Mouse (Mus musculus) midbrain, postnatal 0 days (tissue): ENCODE measurements around the gene Ptprq. TPM values are rescaled to one million over a fixed set of nuclear protein-coding genes. Genes with fewer than 3 reads are reported as not detected.

Experiments
- ATAC-seq: fragments of 200-750 bp; cut with Nextera tagmentation; 2 replicates; pipeline ENCODE4 v1.8.0; 2017; ENCODE audit warnings: moderate number of reproducible peaks, mild to moderate bottlenecking, moderate TSS enrichment, moderate library complexity; ENCODE audit not compliant: low FRiP score
- DNase-seq: peaks from one replicate; pipeline ENCODE4 v3.0.0-alpha.2; 2015; ENCODE audit warnings: low spot score
- H3K27ac ChIP-seq: fragments of 300-500 bp; sonication (generic); 2 replicates; pipeline ENCODE4 v1.5.1; 2014; ENCODE audit warnings: low read depth, mild to moderate bottlenecking, low read length, mixed read lengths
- H3K27me3 ChIP-seq: fragments of 300-500 bp; sonication (generic); 2 replicates; pipeline ENCODE4 v1.6.1; 2014; ENCODE audit warnings: low read length, control low read depth, mixed read lengths; ENCODE audit not compliant: insufficient read depth
- H3K36me3 ChIP-seq: fragments of 300-500 bp; sonication (generic); 2 replicates; pipeline ENCODE4 v1.6.1; 2014; ENCODE audit warnings: low read length, control low read depth, mixed read lengths; ENCODE audit not compliant: insufficient read depth
- H3K4me1 ChIP-seq: fragments of 300-500 bp; sonication (generic); 2 replicates; pipeline ENCODE4 v1.6.1; 2014; ENCODE audit warnings: mild to moderate bottlenecking, control low read depth, antibody characterized with exemption, low read length, mixed read lengths; ENCODE audit not compliant: insufficient read depth
- H3K4me2 ChIP-seq: fragments of 300-500 bp; sonication (generic); 2 replicates; pipeline ENCODE4 v1.6.1; 2014; ENCODE audit warnings: low read depth, mild to moderate bottlenecking, low read length, mixed read lengths; ENCODE audit not compliant: poor library complexity, severe bottlenecking
- H3K4me3 ChIP-seq: fragments of 300-500 bp; sonication (generic); 2 replicates; pipeline ENCODE4 v1.5.1; 2014; ENCODE audit warnings: low read depth, mild to moderate bottlenecking, low read length, moderate library complexity
- H3K9ac ChIP-seq: fragments of 300-500 bp; sonication (generic); replicated peaks from 2 replicates; pipeline ENCODE4 v1.6.1; 2014; ENCODE audit warnings: mild to moderate bottlenecking, low read length, moderate library complexity, mixed read lengths; ENCODE audit not compliant: poor library complexity, severe bottlenecking
- H3K9me3 ChIP-seq: fragments of 300-500 bp; sonication (generic); 2 replicates; pipeline ENCODE4 v1.6.1; 2016; ENCODE audit warnings: low read length, control low read depth
- CTCF ChIP-seq: IDR thresholded peaks from 2 replicates; pipeline ENCODE4 v1.5.1; 2016; ENCODE audit warnings: antibody characterized with exemption, mild to moderate bottlenecking
- WGBS: fragments of 180-500 bp; shearing (Covaris S2); extraction: QIAGEN DNeasy Blood & Tissue Kit; methylation state at CpG from one replicate; pipeline ENCODE4 v1.1.7; 2014; 5-methylcytosine and 5-hydroxymethylcytosine counted together
- polyA plus RNA-seq: library from polyadenylated mRNA; unstranded; fragments of >200 nt; fragmentation: Nextera tagmentation; extraction: Ambion mirVana; gene quantifications from 2 replicates; pipeline ENCODE4 v1.2.1, GENCODE M21; 2015
- total RNA-seq: library from RNA; depleted of rRNA; stranded (reverse); fragments of >200 nt; gene quantifications from 2 replicates; pipeline ENCODE4 v1.2.3, GENCODE M21; 2014

Gene Ptprq
- total and polyA plus RNA-seq, 2 experiments from 2014 or later = 0.09 to 0.38 TPM

- H3K9ac ChIP-seq = no peak overlapping the region
- no peak overlapping the region for H3K4me3 ChIP-seq
- 80% methylated on average over 4 of the region's 4 CpGs for WGBS
- no peaks in the 10 kb centered on the region for H3K27me3 ChIP-seq
- H3K27ac ChIP-seq = no peak overlapping the region
- no peaks in the 10 kb centered on the region for H3K9me3 ChIP-seq
- no peak overlapping the region for H3K4me2 ChIP-seq
- DNase-seq = no peak
- H3K36me3 ChIP-seq = no peaks in the 10 kb centered on the region
- H3K4me1 ChIP-seq = no peaks in the 10 kb centered on the region
- no peak for ATAC-seq
- TF ChIP-seq CTCF = no peak
Measured at GRCm38 (mm10) chr10:107568261-107568660, 151.6 kb downstream of the Ptprq start.

GRCm38 (mm10) chr10:107562875-107563274 is 157.0 kb downstream of the Ptprq start:
- H3K9me3 ChIP-seq = no peaks in the 10 kb centered on the region
- no peaks in the 10 kb centered on the region for H3K4me1 ChIP-seq
- no peak overlapping the region for H3K4me2 ChIP-seq
- WGBS = 29% methylated on average over 13 of the region's 13 CpGs
- no peak overlapping the region for H3K27ac ChIP-seq
- H3K9ac ChIP-seq = no peak overlapping the region
- TF ChIP-seq CTCF = no peak
- ATAC-seq (no peak), DNase-seq (no peak)
- no peak overlapping the region for H3K4me3 ChIP-seq
- no peaks in the 10 kb centered on the region for H3K36me3 ChIP-seq
- no peaks in the 10 kb centered on the region for H3K27me3 ChIP-seq

- Histone ChIP-seq H3K27ac (no peak overlapping the region), H3K4me1 (no peaks in the 10 kb centered on the region), H3K27me3 (no peaks in the 10 kb centered on the region), H3K36me3 (no peaks in the 10 kb centered on the region), H3K9ac (no peak overlapping the region), H3K9me3 (no peaks in the 10 kb centered on the region), H3K4me2 (no peak overlapping the region), H3K4me3 (no peak overlapping the region)
- ATAC-seq (no peak), DNase-seq (no peak)
- no peak for TF ChIP-seq CTCF
Measured at GRCm38 (mm10) chr10:107560881-107561280, 159.0 kb downstream of the Ptprq start.

- Histone ChIP-seq H3K4me2 (no peak overlapping the region), H3K4me1 (no peaks in the 10 kb centered on the region), H3K27ac (no peak overlapping the region), H3K36me3 (no peaks in the 10 kb centered on the region), H3K27me3 (no peaks in the 10 kb centered on the region), H3K4me3 (no peak overlapping the region), H3K9me3 (no peaks in the 10 kb centered on the region), H3K9ac (no peak overlapping the region)
- 50% methylated on average over 1 of the region's 1 CpGs for WGBS
- DNase-seq (no peak), ATAC-seq (no peak)
- no peak for TF ChIP-seq CTCF
Measured at GRCm38 (mm10) chr10:107543026-107543425, 176.8 kb downstream of the Ptprq start.

- Histone ChIP-seq H3K36me3 (no peaks in the 10 kb centered on the region), H3K4me3 (no peak overlapping the region), H3K4me2 (no peak overlapping the region), H3K4me1 (no peaks in the 10 kb centered on the region), H3K9me3 (no peaks in the 10 kb centered on the region), H3K9ac (no peak overlapping the region), H3K27me3 (no peaks in the 10 kb centered on the region), H3K27ac (no peak overlapping the region)
- no peak for TF ChIP-seq CTCF
- ATAC-seq (no peak), DNase-seq (no peak)
- WGBS = 84% methylated on average over 1 of the region's 1 CpGs
Measured at GRCm38 (mm10) chr10:107528758-107529157, 191.1 kb downstream of the Ptprq start.

GRCm38 (mm10) chr10:107519216-107519615 is 200.6 kb downstream of the Ptprq start:
- Histone ChIP-seq H3K9ac (no peak overlapping the region), H3K4me2 (no peak overlapping the region), H3K4me1 (no peaks in the 10 kb centered on the region), H3K36me3 (no peaks in the 10 kb centered on the region), H3K27ac (no peak overlapping the region), H3K4me3 (no peak overlapping the region), H3K27me3 (no peaks in the 10 kb centered on the region), H3K9me3 (no peaks in the 10 kb centered on the region)
- 77% methylated on average over 5 of the region's 5 CpGs for WGBS
- no peak for TF ChIP-seq CTCF
- no peak for ATAC-seq
- DNase-seq = no peak
